Mouse (Mus musculus): ENCODE measurements around the gene Gpam. TPM values are rescaled to one million over a fixed set of nuclear protein-coding genes. Genes with fewer than 3 reads are reported as not detected.
A peak's percentile ranks its signal among the peaks of the same experiment; 100 is the strongest.

Gpam gene
- total RNA-seq, 2 experiments from 2014 or later = 7.7 to 9.0 TPM

DNA sequence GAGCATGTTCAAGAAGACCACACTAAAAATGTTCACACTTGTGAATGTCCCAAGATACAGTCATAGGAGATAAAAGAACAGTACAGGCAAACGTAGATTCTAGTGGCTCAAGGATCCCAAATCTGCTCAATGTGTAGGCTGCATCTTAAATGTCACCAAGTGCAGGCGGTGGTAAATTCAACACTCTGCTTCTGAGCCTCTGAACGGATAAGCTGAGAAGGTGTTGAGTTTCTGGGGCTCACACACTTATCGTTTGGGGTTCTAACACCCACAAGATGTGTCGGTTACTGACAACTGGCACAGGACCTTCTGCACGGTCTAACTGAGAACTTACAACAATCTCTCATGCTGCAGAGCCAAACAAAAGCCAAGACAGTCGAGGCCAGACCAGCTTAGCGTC lies 50.2 kb downstream of the Gpam start:
- ATAC-seq (replicated peaks; ENCODE audit: poor library complexity, severe bottlenecking) = no peak

DNA sequence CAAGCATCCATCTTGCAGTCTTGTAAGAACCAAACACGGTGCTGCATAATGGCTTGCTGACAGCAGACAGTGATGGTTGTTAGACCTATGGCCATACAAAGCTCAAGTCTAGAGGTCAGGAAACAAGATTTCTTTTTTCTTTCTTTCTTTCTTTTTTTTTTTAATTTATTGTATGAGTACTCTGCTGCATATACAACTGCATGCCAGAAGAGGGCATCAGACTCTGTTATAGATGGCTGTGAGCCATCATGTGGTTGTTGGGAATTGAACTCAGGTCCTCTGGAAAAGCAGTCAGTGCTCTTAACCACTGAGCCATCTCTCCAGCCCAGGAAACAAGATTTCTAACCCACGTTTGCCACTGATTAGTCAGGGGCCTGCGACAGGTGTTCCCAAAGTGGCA lies 54.0 kb downstream of the Gpam start:
- ATAC-seq (replicated peaks; ENCODE audit: poor library complexity, severe bottlenecking) = no peak

DNA sequence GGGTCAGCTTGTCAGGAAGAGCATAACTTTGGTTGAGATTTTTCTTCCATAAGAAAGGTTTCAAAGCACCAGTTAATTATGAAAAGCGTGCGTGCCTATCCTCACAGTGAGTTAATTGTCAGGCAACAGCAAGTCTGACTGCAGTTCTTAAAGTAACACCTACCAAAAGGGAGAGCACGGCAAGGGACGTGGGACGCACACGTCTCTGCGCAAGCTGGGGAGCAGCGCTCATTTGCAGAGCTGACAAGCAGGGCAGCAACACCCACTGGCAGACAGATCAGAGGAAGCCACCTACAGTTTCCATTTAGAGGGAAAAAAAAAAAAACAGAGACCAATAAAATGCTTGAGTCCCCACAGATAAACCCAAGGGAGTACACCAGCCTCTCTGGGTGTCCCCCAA lies 58.0 kb downstream of the Gpam start:
- no peak for ATAC-seq (replicated peaks; ENCODE audit: poor library complexity, severe bottlenecking)

DNA sequence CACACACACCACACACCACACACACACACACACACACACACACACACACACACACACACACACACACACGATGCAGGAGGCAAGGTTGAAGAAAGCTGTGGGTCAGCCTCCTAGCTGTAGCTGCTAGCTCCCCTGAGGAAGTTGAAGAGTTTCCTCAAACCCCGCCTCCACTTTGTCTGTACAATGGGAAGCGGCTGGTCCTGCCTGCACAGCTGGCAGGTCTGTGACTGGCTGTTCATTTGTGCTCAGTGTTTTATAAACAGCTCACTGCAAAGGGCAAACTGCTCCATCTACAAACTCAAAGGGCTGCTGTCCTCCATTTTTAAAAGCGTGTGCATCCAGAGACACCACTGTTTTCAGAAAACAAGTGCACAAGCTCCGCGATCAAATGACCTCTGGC lies 63.8 kb downstream of the Gpam start:
- ATAC-seq (replicated peaks; ENCODE audit: poor library complexity, severe bottlenecking) = peak; percentile 80

DNA sequence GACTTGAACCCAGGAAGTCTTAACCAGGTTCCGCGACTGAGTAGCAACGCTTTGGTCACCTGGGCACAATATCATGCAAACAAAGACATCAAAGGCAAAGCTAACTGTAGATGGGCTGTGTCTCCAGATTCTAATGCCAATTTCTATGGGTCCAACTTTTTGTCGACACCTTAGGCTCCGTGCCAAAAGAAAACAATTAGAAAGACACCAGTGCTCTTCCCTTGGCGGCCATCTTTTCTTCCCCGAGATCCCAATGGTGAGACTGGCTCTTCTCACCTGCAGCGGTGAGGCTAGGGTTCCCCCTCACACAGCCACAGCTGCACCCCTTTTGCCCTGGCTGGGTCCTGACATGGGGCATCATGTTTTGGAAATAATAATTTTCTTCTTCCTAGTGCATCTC lies 64.5 kb downstream of the Gpam start:
- ATAC-seq (replicated peaks; ENCODE audit: poor library complexity, severe bottlenecking) = no peak

DNA sequence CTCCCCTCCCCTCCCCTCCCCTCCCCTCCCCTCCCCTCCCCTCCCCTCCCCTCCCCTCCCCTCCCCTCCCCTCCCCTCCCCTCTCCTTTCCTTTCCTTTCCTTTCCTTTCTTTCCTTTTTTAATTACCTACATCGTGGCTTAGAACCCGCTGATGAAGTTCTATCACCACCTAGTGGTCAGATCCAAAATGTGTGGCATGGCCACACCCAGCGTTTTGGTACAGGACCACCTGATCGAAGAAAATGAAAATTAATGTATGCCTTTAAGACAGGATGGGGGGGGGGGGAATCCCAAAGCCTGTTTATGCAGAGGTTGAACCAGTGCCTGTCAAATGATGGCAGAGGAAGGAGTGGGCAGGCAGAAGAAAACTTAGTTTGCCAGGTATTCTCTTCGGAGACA lies 65.1 kb downstream of the Gpam start:
- peak; percentile 57 for ATAC-seq (replicated peaks; ENCODE audit: poor library complexity, severe bottlenecking)

DNA sequence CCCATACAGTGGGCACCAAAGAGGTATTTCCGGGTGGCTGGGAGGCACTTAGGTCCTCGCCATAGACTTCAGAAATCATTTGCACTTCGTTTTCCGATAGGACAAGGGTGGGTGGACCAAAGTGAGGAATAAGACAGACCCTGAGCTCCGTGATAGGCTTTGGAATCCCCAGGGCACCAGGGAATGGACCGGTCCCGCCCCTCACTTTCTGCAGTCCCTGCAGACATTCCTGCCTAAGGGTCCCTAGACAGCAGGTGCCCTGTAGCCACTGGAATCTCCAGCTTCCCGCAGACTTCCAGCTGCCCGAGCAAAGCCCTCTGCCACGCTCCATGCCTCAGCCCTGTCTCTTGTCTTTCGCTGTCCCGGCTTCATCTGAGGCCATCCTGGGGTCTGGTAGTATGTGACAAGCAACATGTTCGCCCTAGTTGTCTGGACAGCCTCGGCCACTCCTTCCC lies 65.6 kb downstream of the Gpam start:
- ATAC-seq (replicated peaks; ENCODE audit: poor library complexity, severe bottlenecking) = no peak

DNA sequence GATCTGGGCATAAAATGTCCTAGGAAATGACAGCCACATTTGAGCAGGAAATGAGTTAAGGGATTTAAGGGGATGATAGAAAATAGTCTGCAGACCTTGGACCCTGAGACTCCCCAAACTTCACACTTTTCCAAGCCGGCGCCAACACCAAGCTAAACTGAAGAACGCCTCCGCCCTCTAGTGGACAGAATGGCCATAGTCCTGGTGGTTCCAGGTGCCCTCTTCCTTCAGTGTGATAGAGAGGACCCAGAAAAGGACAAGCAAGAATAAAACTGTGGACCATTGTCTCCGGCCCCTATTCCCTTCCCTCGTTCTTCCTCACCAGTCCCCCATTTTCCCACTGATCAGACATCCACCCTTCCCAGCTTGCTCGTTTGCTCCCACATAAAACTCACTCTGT lies 66.1 kb downstream of the Gpam start:
- ATAC-seq (replicated peaks; ENCODE audit: poor library complexity, severe bottlenecking) = peak; percentile 62

DNA sequence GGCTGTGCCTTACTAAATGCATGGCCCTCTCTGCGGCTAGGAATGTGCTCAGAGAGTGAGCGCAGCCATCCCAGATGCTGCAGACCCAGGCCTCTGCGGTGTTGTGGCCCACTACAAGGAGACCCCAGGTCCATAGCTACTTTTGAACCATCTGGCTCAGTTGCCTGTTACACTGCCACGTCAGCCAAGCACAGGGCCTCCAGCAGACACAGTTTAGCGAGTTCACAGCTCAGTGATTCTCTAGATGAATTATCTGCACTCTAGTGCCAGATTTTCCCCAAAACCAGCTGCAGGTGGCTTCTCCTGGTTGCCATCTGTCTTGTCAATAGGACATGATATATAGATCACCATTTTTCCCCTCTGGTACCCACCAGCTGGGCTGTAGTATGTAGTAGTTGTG lies 69.6 kb downstream of the Gpam start:
- no peak for ATAC-seq (replicated peaks; ENCODE audit: poor library complexity, severe bottlenecking)

DNA sequence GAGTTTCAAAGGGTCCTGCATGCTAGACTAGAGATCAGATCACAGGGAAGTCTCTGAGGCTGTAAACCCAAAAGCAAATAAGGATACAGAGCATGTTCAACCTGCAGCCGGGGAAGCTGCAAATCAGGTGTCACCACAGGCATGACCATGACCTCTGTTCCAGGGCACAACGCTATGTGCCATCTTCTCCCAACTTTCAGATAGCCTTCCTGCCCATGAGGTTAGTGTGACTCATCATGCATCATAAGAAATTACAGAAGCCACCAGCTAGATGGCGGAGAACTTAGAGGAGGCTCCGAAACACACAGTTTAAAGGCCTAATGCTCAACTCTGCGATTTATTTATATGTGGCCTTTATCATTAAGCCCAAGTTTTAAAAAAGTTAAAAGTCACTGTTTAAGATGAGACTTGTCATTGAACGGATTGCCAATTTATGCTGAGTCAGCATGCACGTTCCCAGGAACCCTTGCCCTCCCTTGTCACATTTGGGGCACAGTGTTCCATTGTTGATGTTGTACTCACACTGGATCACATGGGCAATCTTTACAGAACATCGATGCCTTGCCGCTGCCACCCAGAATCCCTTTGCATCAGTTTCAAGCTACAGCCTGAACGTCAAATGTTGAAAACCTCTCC lies 71.3 kb downstream of the Gpam start:
- ATAC-seq (replicated peaks; ENCODE audit: poor library complexity, severe bottlenecking) = no peak

DNA sequence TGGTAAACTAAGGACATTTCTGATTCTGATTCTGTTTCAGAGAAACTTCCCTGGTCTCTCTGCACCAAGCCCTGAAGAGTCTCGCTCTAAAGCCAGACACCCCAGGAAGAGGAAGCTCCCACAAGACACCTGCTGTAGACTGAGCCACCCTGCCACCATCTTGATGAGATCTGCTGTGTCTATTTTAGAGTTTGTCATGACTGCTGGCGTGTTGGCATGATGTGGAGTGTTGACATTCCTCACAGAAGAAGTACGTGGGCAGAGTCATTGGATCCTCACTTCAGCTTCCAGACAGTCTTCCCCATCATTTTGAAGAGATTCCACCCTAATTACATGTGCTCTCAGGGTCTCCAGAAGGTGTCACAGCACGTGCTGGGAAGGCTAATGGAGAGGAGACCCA lies 73.9 kb downstream of the Gpam start:
- ATAC-seq (replicated peaks; ENCODE audit: poor library complexity, severe bottlenecking) = no peak

DNA sequence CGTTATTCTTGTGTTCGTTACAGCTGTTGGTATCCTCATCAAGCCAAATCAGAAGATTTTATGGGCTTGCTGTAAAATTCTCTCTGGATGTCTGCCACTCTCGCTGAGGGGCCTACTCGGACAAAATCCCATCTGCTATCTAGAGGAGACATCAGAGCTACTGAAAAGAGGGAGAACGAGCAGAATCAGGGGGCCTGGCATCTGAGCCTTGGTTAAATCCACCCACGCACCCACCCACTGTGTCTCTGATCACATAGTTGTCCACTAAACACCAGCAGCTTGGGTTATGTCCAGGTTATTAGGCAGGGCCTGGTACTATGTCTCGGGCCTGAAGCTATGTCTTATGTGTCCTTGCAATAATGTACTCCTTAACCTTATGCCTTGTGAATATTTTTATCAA lies 89.6 kb downstream of the Gpam start:
- no peak for ATAC-seq (replicated peaks; ENCODE audit: poor library complexity, severe bottlenecking)

DNA sequence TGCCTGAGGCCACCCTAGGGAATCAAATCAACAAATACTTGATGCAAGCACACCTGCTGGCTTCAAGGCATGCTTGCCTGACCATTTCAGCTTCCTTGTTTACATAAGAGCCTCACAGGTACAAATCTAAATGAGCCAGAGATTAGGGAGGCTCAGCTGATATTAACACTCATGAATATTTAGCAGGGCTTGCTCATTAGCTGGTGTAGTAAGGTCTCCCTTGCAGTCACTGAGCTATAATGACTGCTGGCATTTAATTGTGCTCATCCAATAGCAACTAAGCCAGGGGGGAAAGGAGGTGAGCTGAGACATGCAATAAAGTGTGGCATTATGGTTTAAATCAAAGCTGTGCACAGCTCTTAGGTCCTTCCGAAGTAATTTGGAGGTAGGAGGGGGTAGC lies 108.2 kb downstream of the Gpam start:
- no peak for ATAC-seq (replicated peaks; ENCODE audit: poor library complexity, severe bottlenecking)

Other genes with a start within 250 kb of the Gpam start
- gene Tectb, start 53.5 kb upstream of the Gpam start, total RNA-seq (2014; fragmentation: Nextera tagmentation) = not detected in 2 replicates
- gene Tectb, start 53.5 kb upstream of the Gpam start, total RNA-seq (2017) = not detected in 2 replicates
- not detected in 2 replicates for gene Gucy2g, start 114.0 kb upstream of the Gpam start, total RNA-seq (2014; fragmentation: Nextera tagmentation)
- not detected in 2 replicates for gene Gucy2g, start 114.0 kb upstream of the Gpam start, total RNA-seq (2017)
- 68.6 and 120 TPM in 2 replicates for gene Acsl5, start 124.7 kb upstream of the Gpam start, total RNA-seq (2014; fragmentation: Nextera tagmentation)
- 127 and 204 TPM in 2 replicates for gene Acsl5, start 124.7 kb upstream of the Gpam start, total RNA-seq (2017)
- 58.5 and 59.7 TPM in 2 replicates for gene Zdhhc6, start 188.8 kb upstream of the Gpam start, total RNA-seq (2014; fragmentation: Nextera tagmentation)
- gene Zdhhc6, start 188.8 kb upstream of the Gpam start, total RNA-seq (2017) = 55.1 and 67.3 TPM in 2 replicates
- gene Vti1a, start 189.1 kb upstream of the Gpam start, total RNA-seq (2014; fragmentation: Nextera tagmentation) = 30.8 and 34.4 TPM in 2 replicates
- 29.7 and 31.2 TPM in 2 replicates for gene Vti1a, start 189.1 kb upstream of the Gpam start, total RNA-seq (2017)